Mouse (Mus musculus) kidney, adult 18-20 months (tissue): ENCODE data around the gene Cdk17.

Experiments used
- DNase-seq: peaks from one replicate; pipeline ENCODE4 v3.0.0; 2021

The Cdk17 gene

DNA sequence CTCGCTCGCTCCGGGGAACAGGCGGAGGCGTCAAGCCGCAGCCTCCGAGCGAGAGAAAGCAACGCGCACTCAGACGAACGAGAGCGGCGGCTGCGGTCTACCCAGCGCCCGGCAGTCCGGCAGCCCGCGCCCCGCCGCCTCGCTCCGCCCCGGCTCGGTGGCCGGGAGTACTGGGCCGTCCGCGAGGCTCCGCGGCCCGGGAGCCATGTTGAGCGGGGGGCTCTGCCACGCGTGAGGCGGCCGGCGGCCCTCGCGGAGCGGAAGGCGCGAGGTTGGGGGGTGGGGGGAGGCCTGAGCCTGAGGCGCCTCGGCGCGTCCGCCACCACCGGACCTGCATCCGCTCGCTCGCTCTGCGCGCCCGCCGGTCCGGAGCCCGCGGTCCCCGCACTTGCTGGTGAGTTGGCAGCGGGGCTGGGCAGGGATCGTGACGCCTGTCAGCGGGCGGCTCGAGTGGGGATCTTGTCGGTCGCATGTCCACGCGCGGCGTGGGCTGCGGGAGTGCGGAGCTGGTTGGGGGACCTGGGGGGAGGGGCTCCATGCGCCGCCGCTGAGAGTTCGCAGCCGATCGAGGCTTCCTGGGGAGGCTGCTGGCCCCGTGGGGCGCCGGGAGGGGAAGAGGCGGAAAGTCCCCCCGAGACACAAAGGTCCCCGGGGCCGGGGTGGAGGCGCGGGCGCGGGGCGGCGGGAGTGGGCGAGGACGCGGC lies at the start of gene Cdk17:
Cdk17 (plus strand) TSS at position 69 of the 704 bp plus-strand sequence.
- peak; percentile 80 for DNase-seq

DNA sequence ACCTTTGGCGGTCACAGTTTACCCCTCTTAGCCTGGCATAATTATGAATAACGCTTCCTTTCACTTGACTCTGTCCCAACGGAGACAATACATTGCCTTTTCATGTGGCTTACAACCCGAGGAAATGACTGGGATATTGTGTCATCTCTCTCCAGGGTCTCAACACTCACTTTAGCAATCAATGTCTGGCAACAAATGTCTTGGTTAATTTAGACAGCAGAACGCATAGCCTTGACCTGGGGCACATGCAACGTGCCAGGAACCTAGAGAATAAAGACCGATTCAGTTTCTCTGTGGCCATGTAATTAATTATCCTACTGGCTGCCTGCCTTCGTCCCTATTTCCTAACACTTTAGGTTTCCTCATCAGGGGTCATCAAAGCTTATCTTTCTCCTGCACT lies 49.3 kb upstream of the Cdk17 start:
- no peak for DNase-seq

DNA sequence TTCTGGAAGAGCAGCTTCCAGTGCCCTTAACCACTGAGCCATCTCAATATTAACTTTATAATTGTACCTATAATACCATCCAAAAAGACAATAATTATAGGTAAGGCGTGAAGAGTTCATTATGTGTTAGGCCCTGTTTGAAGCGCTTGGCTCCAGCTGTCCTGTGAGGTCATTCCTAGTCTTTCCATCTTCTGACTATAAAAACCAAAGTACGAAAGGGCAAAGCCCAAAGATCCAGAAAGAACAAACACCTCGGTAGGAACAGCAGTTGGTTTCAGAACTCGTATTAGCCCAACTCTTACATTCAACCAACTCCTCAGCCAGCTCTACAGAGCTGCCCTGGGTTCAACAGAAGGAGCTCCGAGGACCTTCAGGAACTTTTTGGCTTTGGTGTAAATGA lies 48.7 kb upstream of the Cdk17 start:
- DNase-seq, result no peak

DNA sequence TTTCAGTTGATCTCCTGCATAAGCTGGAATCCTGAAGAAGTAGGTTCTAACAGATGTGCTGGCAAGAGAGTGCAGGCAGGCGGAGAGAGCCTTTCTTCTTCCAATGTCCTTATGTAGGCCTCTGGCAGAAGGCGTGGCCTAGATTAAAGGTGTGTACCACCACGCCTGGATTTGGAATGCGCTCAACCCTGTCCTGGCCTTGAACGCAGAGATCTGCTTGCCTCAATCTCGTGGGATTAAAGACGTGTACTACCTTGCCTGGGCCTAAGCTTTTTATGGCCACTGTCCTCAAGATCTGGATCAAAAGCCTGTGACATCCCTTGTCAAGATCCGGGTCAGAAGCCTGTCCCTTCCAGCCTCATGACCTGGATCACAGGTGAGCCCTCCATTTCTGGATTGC lies 46.7 kb upstream of the Cdk17 start:
- DNase-seq, result no peak

DNA sequence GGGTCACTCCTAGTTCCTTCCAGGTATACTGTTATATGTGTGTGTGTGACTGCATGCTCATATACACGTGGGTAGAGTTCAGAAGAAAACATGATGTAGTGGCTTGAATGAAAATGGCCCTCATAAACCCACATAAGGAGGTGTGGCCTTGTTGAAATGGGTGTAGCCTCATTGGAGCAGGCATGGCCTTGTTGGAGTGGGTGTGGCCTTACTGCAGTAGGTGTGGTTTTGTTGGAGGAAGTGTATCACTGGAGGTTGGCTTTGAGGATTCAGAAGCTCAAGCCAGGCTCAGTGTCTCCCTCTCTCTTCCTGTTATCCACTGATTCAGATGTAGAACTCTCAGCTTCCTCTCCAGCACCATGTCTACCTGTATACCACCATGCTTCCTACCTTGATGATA lies 45.9 kb upstream of the Cdk17 start:
- DNase-seq, result no peak

DNA sequence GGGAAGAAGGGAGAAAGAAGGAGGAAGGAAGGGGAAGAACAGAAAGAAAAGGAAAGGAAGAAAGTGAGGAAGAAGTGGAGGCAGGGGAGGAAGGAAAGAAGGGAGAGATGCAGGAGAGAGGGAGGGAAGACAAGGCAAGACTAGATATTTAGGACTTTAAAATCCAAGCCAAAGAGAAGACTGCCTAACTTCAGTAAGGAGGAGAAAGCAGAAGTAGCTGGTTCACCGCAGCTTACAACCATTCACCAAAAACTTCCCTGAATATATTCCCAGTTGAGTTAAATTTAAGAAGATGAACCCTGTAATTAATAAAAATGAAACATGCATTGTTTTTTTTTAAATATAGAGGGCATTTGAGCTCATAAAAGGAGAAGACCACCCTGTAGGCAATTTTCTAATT lies 44.9 kb upstream of the Cdk17 start:
- no peak for DNase-seq

DNA sequence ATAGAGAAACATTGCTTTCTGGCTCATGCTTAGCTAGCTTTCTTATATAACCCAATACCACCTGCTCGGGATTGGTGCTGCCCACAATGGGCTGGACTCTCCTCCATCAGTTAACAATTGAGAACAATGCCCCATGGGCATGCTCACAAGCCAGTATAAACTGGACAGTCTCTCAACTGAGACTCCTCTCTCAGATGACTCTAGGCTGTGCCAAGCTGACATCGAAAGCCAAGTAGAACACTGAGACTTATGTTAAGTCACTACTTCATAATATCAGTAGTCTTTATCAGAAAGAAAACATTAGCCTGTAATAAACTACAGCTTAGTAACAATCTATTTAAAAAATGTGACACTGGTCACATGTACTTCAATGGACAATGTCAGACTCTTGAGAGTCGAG lies 44.0 kb upstream of the Cdk17 start:
- no peak for DNase-seq

DNA sequence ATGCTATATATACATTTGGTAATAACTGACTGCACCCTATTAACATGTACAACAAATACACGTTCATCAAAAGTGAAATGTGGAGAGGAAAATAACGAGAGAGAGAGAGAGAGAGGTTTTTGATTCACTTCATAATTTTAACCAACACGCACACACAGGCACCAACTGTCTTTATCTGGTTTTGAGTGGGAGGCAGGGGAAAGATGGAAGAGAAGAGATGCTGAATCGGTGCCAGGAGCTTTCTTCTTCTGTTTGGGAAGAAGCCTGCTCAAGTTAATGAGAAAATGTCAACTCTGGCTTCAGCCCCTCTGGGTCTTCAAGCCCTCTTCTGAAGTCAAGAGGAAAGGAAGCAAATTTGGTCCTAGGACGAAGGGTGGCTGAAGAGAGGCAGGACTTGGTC lies 40.9 kb upstream of the Cdk17 start:
- DNase-seq, result no peak

DNA sequence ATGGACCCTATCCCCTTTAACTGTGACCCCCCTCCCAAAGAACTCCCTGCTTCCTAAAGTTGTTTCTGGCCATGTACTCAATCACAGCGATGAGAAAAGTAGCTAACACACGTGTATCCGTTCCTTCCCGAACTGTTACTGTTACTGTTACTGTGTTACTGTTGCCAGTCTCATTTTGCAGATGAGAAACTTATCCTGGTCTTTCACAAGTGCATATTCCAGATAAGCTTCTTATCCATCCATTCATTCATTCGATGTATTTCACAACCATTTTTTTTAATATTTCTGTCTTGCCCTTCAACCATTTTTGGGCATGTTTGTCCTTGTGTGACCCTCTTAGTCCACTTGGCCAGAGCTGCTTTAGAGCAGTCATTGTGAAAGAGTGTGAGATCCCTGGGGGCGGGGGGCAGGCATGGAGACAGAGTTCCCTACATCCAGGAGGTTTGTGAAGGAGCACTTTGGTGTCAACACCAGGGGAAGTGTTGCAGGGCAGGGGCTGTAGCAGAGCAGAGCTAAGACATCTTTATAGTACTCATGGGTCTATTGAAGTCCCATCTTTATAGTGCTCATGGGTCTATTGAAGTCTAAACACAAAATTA lies 39.3 kb upstream of the Cdk17 start:
- no peak for DNase-seq

DNA sequence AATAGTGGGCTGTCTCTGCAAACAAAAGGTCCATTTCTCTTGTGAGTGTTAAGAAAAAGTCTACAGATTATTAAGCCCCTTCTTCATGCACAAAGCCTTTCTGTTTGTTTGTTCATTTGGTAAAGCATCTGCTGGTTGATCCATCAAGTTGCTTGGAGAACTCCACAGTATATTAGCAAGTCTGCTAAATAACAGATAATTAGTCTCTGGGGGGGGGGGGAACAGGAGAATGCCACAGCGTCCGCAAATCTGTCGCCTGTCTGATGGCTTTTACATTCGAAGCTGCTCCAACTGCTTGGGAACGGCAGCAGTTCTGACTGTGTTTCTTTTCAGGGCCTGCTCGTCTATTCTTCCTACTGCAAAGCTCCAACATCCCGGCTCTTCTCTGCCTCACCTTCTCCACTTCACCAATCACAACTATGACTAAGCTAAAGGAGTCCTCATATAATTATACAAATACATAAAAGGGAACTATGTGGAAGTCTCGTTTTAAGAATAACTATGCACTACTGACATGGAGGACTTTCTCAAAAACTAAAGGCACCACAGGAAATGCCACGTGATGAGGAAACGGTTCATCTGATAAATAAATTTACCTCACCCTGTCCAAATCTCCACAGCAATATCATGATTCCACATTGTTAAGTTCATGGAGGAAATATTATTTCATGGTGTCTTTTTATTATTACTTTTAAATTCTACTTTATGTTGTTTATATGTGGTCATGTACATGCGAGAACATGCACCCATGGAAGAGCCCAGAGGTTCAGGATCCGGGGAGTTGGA lies 38.1 kb upstream of the Cdk17 start:
- DNase-seq, result no peak

DNA sequence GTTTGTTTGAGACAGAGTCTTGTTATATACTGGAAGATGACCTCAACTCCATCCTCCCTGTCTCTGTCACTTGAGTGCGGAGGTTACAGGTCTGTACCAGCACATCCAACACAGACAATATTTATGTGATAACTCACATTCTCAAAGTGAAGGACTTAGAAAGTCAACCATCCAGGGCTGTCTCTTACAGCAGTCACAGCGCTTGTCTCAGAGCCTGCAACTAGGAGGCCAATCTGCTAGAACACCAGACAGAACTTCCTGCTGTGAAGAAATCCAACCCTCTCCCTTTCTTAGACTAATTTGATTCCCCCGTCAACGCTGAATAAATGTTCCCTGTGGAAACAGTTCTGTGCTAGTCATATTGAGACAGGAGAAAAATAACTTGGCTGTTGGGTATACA lies 37.4 kb upstream of the Cdk17 start:
- no peak for DNase-seq

DNA sequence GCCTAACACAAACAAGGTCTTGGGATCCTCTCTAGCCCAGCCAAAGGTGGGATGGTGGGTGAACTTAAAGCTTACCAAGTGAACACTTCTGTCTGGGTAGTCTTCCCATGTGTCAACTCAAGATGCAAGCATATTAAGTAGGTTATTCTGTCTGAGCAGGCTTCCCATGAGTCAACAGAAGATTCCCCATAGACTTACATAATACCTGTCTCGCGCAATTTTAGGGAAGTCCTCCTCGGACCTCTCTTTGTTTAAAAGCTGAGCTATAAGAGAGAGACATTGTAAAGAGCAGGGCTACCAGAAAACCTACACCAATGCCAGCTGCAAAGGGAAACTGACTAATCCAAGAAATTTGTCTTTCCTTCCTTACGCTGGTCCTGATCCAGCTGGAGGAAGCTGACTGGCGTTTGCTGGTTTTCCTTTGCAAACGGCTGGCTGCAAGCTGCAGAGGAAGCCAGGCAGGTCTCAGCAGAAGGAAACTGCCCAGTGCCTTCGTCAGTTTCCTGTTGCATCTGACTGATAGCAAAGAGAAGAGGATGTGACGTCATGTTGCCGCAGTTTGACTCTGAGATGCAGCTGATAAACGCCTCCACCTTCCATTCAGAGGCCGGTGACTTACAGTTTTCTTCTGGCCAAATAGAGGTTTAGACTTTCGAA lies 36.6 kb upstream of the Cdk17 start:
- peak; percentile 57 for DNase-seq

DNA sequence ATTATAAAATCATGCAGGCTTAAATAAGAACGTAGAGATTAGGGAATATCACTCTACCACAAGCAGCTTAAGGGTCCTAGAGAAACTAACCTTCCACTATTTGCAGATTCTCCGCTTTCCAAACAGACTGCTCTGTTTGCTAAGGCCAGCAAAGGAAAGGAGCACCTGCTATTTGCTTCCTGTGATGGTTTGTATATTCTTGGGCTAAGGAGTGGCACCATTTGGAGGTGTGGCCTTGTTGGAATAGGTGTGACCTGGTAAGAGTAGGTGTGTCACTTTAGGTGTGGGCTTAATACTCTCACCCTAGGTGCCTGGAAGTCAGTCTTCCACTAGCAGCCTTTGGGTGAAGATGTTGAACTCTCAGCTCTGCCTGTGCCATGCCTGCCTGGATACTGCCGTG lies 34.6 kb upstream of the Cdk17 start:
- DNase-seq, result no peak

DNA sequence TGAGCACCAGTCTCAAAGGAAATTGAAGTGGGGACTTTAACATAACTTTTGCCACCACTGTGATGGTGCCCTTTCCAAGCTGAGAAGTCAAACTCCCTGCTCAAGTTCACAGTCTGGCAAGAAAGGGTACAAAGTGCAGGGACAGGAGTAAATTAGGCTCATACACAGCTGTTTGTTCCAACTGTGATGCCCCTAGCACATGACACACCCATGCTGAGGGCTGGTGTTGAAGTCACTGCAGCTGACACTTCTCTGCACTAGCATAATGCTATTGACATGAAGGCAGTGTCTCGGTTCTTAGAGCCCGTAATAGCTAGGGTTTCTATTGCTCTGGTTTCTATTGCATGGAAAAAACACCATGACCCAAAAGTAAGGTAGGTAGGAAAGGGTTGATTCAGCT lies 32.1 kb upstream of the Cdk17 start:
- DNase-seq, result no peak

DNA sequence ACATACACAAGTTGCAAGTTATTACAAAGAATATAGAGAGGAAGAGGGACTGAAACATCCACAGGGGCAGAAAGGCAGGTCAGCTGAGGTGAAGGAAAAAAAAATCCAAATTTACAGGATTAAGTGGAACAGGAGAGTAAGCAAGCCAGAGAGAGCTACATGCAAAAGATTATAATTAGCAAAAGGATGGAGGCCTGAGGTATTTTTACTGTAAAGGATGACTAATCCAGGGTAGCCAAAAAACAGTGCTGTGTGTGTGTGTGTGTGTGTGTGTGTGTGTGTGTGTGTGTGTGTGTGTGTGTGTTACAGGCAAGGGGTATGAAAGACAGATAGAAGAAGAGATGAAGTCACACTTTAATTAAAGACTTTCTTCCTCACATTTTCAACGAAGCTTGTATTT lies 31.3 kb upstream of the Cdk17 start:
- DNase-seq, result no peak

DNA sequence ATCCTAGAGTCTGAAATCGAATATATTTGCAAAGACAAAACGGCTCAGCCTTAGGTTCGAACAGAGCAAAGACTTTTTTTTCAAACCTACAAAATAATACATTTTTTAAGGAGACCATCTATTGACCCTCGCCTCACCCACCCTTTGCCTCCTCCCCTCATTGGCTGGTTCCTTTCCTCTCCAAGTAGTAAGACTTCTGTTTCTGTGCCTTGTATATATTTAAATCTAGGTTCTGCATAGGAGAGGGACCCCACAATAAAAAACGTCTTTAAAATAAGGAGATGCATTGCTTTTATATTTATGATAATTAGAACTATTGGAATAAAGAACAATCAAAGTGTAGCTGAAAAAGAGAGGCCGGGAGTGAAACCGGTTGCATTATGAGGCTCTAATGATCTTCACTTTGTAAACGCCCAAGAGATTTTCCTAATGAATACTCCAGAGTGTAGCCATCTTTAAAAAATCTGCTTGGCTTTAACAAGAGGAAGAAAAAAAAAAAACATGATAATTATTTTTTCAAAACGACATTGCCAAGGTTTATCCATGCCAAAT lies 30.7 kb upstream of the Cdk17 start:
- DNase-seq, result no peak

DNA sequence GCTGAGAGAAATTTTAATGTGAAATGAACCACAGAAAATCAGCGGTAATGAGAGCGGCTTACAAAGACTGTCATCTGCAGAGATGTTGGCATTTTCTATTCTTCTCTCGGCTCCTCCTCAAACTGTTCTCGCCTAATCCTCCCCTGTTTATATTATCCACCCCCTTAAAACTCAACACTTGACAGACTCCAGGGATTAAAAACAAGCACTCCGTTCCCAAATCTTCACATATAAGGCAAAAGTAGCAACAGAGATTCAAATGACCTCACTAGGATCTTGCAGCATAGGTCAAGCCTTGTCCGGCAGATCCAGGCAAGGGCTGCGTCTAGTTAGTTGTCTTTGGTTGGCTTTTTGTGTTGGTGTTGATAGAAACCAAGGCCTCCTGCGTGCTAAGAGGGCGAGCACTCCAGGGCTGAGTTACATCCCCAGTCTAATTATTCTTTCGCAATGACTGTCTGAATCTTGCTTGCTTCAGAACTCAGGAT lies 30.2 kb upstream of the Cdk17 start:
- DNase-seq, result no peak

DNA sequence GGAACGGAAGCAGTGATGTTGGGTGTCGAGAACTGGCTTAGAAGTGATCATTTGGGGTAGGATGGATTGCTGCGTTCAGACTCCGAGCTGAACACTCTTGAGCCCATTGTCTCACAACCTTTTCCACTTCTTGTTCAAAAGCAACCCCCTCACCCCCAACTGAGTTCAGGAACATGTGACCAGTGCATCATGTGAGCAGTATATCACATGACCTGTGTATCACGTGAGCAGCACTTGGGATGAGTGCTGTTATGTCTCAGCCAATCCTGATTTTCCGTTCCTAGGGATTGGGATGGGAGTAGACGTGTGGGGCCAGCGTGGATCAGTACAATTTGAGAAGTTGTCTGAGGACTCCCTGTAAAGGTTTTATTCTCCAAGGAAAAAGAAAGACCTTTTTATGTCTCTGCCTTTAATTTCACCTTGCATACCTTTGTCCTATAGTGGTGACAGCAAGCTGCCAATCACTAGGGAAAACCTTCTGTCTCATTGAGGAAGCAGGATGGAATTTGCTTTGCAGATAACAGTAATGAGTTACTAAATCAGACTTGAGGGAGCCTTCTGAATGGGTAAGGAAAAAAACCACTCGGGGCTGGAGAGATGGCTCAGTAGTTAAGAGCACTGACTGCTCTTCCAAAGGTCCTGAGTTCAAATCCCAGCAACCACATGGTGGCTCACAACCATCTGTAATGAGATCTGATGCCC lies 28.7 kb upstream of the Cdk17 start:
- DNase-seq, result no peak

DNA sequence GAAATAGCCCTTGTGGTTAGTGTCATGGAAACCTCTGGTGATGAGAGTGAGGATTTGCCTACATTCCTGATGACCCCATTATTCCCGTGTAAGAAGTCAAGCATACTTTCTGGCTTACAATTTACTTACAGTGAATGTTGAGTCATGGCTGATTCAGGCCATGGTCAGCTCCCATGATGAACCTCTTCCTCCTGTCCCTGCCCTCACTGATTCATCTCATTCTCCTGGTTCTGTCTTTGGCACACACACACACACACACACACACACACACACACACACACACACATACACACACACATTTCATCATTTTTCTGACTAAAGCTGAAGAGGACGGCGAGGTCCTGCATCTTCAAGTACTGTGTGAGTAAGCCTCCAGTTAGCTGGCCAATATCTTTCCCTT lies 21.9 kb upstream of the Cdk17 start:
- no peak for DNase-seq

DNA sequence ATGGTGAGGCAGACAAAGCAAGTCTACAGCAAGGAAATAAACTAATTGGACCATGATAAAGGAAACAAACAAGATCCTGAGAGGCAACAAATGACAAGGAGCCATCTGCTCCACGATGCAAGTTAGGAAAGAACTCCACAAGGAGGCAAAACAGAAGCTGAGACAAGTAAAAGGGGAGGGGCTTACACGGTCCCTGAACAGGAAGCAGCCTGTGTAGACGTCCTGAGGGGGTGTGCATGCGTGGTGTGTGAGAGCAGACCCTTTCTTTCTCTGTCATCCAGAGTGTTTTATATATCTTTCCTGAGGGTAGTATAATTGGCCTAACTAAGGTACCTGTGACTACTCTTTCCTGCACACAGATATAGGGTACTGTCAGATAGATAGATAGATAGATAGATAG lies 19.9 kb upstream of the Cdk17 start:
- DNase-seq, result no peak

DNA sequence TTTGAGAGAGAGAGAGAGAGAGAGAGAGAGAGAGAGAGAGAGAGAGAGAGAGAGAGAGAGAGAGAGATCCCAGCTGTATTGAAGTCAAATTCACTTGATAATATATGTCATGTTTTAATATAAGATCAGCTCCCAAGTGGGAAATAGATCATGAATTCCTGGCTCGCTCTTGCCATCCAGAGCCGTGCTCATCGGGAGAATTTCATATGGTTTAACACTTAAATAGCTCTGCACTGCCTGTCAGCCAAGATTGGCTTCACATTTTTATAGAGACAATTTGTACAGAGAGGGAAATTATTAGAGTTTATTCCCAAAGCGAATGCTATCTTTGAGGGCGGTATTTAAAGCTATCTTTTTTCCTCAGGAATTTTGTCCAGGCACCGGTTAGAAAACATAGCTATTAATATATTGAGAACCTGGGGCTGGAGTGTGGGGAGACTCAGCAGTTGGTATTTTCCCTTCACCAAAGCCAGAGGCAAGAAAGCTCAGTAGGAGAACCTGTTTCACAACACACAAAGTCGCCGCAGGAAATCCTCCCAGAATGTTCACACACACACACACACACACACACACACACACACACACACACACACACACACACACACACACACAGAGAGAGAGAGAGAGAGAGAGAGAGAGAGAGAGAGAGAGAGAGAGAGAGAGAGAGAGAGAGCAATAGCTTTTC lies 17.9 kb upstream of the Cdk17 start:
- DNase-seq, result no peak
